8 mouse cellular contexts compared by ENCODE assay signal in the genomic region with DNA sequence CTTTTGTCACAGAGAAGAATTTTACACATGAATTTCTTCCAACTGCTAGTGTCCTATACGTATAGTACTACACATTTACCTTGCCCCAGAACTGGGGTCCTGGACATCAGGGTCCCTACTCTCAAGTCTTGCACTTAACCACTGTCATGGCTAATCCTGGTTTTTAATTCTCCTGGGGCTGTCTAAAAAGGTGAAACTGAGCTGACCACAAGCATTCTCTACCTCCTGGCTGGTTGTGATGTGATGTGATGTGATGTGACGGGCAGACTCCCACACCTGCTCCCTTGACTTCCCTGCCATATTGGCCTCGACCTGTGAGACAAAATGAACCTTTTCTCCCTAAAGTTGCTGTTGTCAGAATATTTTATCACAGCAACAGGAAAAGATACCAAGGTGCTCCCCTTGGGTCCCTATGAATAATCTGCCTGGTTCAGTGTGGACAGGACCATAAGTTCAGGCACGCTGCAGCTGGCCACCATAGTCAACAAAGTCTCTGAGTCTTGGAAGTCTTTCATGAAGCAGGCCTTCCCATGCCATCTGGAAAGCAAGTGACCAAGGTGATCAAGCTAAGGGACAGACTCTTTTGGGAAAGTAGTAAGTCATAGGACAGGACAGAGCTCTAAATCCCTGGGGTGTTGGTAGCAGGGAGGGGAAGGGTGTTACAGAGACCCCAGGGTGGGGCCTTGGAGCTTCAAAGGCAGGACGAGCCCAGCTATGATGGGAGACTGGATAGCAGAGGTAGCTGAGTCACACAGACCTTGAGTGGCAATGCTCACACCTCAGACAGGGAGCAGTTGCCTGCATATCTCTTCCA. TPM values are rescaled to one million over a fixed set of nuclear protein-coding genes. Genes with fewer than 3 reads are reported as not detected.
A peak's percentile ranks its signal among the peaks of the same experiment; 100 is the strongest.
DNase-seq lines count a peak whose midpoint lies in the region; ATAC-seq and TF ChIP-seq lines count a peak whose summit lies in the region.

No protein-coding gene starts in this region.

- DNase-seq in ES-E14 (ENCODE audit: low read depth, low spot score): no peak
- no peak for DNase-seq in forebrain, postnatal 0 days
- DNase-seq in right cerebral cortex, postnatal 36 days (ENCODE audit: low spot score in 2 of 2): no peak
- DNase-seq in right cerebral cortex, adult 2 months (ENCODE audit: low spot score in 2 of 2): no peak
- no peak for DNase-seq in gastrocnemius, postnatal 25 days

- peak overlapping the region; percentile 15; the same call in 1 of the 2 replicates for H3K9ac ChIP-seq in ES-E14 (ENCODE audit: insufficient read depth, low read depth, low read length, poor library complexity, severe bottlenecking)
- H3K9ac ChIP-seq in forebrain, postnatal 0 days: peak overlapping the region; percentile 18; the same call in 1 of the 2 replicates
- H3K9ac ChIP-seq in liver, embryonic 15.5 days: peak overlapping the region; percentile 73

- in situ Hi-C loops in ES-E14 (cut with MboI; ENCODE audit: low sequenced_read_pairs in 2 of 2, unreplicated experiment in 2 of 2): no loop called here

- H3K4me1 ChIP-seq in erythroblast, embryonic 14.5 days (ENCODE audit: control insufficient read depth): peaks cover 46% of the 10 kb centered on the region
- H3K4me1 ChIP-seq in ES-E14 (ENCODE audit: control insufficient read depth in 2 of 2, insufficient read depth in 2 of 2, low read length in 2 of 2, poor library complexity in 1 of 2): peaks cover 5 to 20% of the 10 kb centered on the region in 2 experiments; a peak in 3 of 4 replicates
- H3K4me1 ChIP-seq in forebrain, postnatal 0 days (ENCODE audit: insufficient read depth): peaks cover 18% of the 10 kb centered on the region
- H3K4me1 ChIP-seq in liver, embryonic 15.5 days (replicated peaks): peaks cover 46% of the 10 kb centered on the region

- 70% methylated on average over 5 of the region's 5 CpGs for WGBS in forebrain, postnatal 0 days
- WGBS in liver, embryonic 15.5 days (ENCODE audit: insufficient replicate concordance): 62% methylated on average over 5 of the region's 5 CpGs

- ATAC-seq in erythroblast, adult 5-6 weeks (replicated peaks; ENCODE audit: low FRiP score, poor library complexity, severe bottlenecking): no peak
- ATAC-seq in forebrain, postnatal 0 days: no peak
- ATAC-seq in liver, embryonic 15.5 days (ENCODE audit: insufficient read depth): no peak

- no peaks in the 10 kb centered on the region for H3K9me3 ChIP-seq in erythroblast, embryonic 14.5 days (ENCODE audit: control insufficient read depth, low read length)
- H3K9me3 ChIP-seq in ES-E14 (ENCODE audit: control insufficient read depth, insufficient read depth, low read depth, low read length): no peaks in the 10 kb centered on the region
- no peaks in the 10 kb centered on the region for H3K9me3 ChIP-seq in forebrain, postnatal 0 days (ENCODE audit: low read length)
- no peaks in the 10 kb centered on the region for H3K9me3 ChIP-seq in liver, embryonic 15.5 days (replicated peaks)

- H3K27me3 ChIP-seq in erythroblast, embryonic 14.5 days (ENCODE audit: control insufficient read depth): no peaks in the 10 kb centered on the region
- H3K27me3 ChIP-seq in forebrain, postnatal 0 days (ENCODE audit: insufficient read depth, low read length): no peaks in the 10 kb centered on the region
- no peaks in the 10 kb centered on the region for H3K27me3 ChIP-seq in liver, embryonic 15.5 days

- H3K36me3 ChIP-seq in erythroblast, embryonic 14.5 days (ENCODE audit: control insufficient read depth): peaks cover 6% of the 10 kb centered on the region
- no peaks in the 10 kb centered on the region for H3K36me3 ChIP-seq in ES-E14 (ENCODE audit: control insufficient read depth, insufficient read depth, low read length, poor library complexity, severe bottlenecking)
- no peaks in the 10 kb centered on the region for H3K36me3 ChIP-seq in forebrain, postnatal 0 days (ENCODE audit: insufficient read depth)
- H3K36me3 ChIP-seq in liver, embryonic 15.5 days (replicated peaks): no peaks in the 10 kb centered on the region; the same call in 1 of the 2 replicates

- TF ChIP-seq CTCF in forebrain, postnatal 0 days (IDR thresholded peaks at IDR 0.05; ENCODE audit: low read depth): no peak

- H3K4me3 ChIP-seq in erythroblast, embryonic 14.5 days (replicated peaks): peak overlapping the region; percentile 99
- H3K4me3 ChIP-seq in ES-E14 (ENCODE audit: insufficient read depth in 1 of 2, low read depth in 1 of 2, low read length in 2 of 2, poor library complexity in 1 of 2, severe bottlenecking in 1 of 2): peak overlapping the region; percentile 68 to 100
- H3K4me3 ChIP-seq in forebrain, postnatal 0 days (ENCODE audit: low read depth, low read length): peak overlapping the region; percentile 96
- H3K4me3 ChIP-seq in liver, embryonic 15.5 days (replicated peaks): peak overlapping the region; percentile 91

- peak overlapping the region; percentile 38 for H3K4me2 ChIP-seq in forebrain, postnatal 0 days (ENCODE audit: low read depth)
- peak overlapping the region; percentile 73 for H3K4me2 ChIP-seq in liver, embryonic 15.5 days

- no peak overlapping the region for H3K27ac ChIP-seq in ES-E14 (ENCODE audit: insufficient read depth, low read depth, low read length, poor library complexity, severe bottlenecking)
- H3K27ac ChIP-seq in forebrain, postnatal 0 days (ENCODE audit: low read depth, low read length): peak overlapping the region; percentile 36
- H3K27ac ChIP-seq in liver, embryonic 15.5 days (replicated peaks): peak overlapping the region; percentile 97

TF ChIP-seq in ES-E14, 5 proteins besides CTCF, POLR2A, EP300 and RAD21:
- TF ChIP-seq HCFC1 (IDR thresholded peaks at IDR 0.05; ENCODE audit: borderline replicate concordance, insufficient read depth, low read length) (no peak), ZNF384 (IDR thresholded peaks at IDR 0.05; ENCODE audit: low read depth, low read length) (no peak), MAFK (IDR thresholded peaks at IDR 0.05; ENCODE audit: insufficient read depth, low read depth, low read length) (no peak), ZC3H11A (IDR thresholded peaks at IDR 0.05; ENCODE audit: borderline replicate concordance, low read depth, low read length) (no peak), CHD2 (IDR thresholded peaks at IDR 0.05; ENCODE audit: low read depth, low read length) (no peak)

RNA-seq across cellular contexts. Expression of a gene that starts 1.1 kb away (rescaled TPM):
- polyA plus RNA-seq in erythroblast, embryonic 14.5 days (2012): 6.2 and 7.3 TPM in 2 replicates
- 44.9 and 51.7 TPM in 2 replicates for total RNA-seq in erythroblast, adult 5-6 weeks (2015; ENCODE audit: low replicate concordance)
- 65.2 and 83.5 TPM in 2 replicates for total RNA-seq in erythroblast, adult 5-6 weeks (2017; ENCODE audit: low replicate concordance)
- total RNA-seq in ES-E14 (2012; rRNA removed): 104 and 117 TPM in 2 replicates
- 103 and 110 TPM in 2 replicates for total RNA-seq in forebrain, postnatal 0 days (2014; rRNA removed)
- 18.1 and 28.6 TPM in 2 replicates for polyA plus RNA-seq in forebrain, postnatal 0 days (2015; fragmentation: Nextera tagmentation; extraction: Ambion mirVana)
- 22.4 and 24.6 TPM in 2 replicates for polyA plus RNA-seq in liver, embryonic 15.5 days (2015; fragmentation: Nextera tagmentation; extraction: Ambion mirVana)
- 10 to 100 TPM; 47.0 to 50.9 TPM for total RNA-seq in gastrocnemius, postnatal 25 days (2021)

Comparison
In these comparisons a context has a peak if more than half of its experiments do, and no peak if none do; other contexts are left out.
1. H3K9ac ChIP-seq: peak in every context shown above with its lines; median percentile 73 in liver, embryonic 15.5 days; 18 in forebrain, postnatal 0 days; 15 in ES-E14.